Mouse (Mus musculus) C2C12 (cell line): ENCODE measurements around the gene Grm7.

Experiments
- CEBPB ChIP-seq: IDR thresholded peaks from one replicate; pipeline ENCODE4 v1.6.1; 2011; ENCODE audit warnings: low read depth, mild to moderate bottlenecking, control low read depth, moderate library complexity
- CTCF ChIP-seq: IDR thresholded peaks from one replicate; pipeline ENCODE4 v1.5.1; 2011; ENCODE audit not compliant: control insufficient read depth, insufficient read depth, insufficient read length
- MYOD1 ChIP-seq: IDR thresholded peaks from one replicate; pipeline ENCODE4 v1.6.1; 2011; ENCODE audit warnings: low read depth; ENCODE audit not compliant: control insufficient read depth, insufficient read length
- USF1 ChIP-seq: IDR thresholded peaks from one replicate; pipeline ENCODE4 v1.6.1; 2011; ENCODE audit warnings: low read depth, mild to moderate bottlenecking, control low read depth, moderate library complexity

GRCm38 (mm10) chr6:111368111-111368510 lies 722.7 kb downstream of the Grm7 start:
- TF ChIP-seq CTCF (no peak), USF1 (no peak), CEBPB (no peak), MYOD1 (no peak)
